Mouse (Mus musculus): ENCODE measurements at regions not wholly inside any gene's neighbourhood (a gene's known extent, or its start where the extent isn't known, plus 50 kb on each side); places are given as distances from the start of the nearest gene placed in this dataset.

DNA sequence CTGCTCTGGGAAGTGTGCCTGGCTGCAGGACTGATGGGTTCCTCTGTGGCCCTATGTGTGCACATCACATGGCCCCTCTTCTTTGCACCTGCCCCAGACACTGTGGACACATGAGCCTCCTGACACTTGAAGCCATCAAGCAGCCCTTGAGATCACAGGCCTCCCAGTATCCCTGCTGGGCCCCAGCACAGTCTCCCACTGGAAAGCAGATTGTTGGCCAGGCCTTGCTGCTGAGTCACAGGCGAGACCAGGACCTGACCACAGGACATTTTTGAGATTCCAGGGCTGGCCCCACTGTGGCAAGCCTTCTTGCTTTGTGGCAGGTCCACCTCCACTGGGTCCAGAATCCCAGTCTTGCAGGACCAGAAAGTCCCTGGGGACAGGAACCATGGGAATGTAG lies 105.5 kb upstream of the Ccnd1 start:
- no peak for DNase-seq (ENCODE audit: low spot score in 2 of 2)

DNA sequence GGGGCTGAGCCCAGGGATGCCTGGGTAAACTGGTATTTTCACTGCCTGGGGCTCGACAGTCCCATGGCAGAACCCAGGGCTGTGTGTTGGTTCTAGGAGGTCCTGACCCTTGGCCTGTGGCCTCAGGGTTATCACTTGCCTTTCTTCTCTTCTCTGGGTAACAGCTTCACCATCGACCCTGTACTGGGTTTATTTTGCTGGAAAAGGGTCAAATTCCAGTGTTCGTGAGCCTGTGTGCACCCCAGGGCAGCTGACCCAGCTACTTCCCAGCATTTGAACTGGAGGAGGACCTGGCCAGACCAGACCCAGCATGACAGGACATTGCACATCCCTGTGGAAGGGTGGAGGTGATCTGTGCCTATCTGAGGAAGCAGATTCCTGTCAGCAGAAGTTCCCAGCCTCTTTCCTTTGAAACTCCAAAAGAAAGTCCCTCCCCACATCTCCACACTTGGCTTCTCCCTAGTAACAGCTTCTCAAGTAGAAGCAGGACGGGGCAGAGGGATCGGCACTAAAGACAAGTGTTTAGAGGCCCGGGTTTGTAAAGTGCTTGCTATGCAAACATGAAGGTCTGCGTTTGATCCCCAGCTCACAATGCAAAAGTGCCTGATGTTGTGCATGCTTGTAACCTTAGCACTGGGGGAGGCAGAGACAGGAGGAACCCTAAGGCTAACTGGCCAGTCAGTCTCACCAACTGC lies 103.9 kb upstream of the Ccnd1 start:
- no peak for DNase-seq (ENCODE audit: low spot score in 2 of 2)

DNA sequence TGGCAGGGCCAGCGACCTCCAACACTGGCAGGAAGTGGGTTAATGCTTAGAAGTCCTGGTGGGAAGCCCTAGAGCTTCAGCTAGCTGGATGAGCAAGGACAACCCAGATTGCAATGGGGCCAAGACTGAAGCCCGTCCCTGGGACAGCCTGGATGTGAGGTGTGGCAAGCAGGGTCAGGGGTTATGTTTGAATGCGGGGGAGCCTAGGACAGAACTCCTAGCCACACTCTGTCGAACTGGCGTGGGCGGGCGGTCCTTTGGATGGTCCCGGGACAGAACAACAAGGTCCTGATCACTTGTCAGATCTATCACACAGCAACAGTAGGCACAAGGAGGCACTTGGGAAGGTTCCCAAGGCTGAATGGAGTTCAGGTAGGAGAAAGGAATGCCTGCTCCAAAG lies 101.1 kb upstream of the Ccnd1 start:
- no peak for DNase-seq (ENCODE audit: low spot score in 2 of 2)

DNA sequence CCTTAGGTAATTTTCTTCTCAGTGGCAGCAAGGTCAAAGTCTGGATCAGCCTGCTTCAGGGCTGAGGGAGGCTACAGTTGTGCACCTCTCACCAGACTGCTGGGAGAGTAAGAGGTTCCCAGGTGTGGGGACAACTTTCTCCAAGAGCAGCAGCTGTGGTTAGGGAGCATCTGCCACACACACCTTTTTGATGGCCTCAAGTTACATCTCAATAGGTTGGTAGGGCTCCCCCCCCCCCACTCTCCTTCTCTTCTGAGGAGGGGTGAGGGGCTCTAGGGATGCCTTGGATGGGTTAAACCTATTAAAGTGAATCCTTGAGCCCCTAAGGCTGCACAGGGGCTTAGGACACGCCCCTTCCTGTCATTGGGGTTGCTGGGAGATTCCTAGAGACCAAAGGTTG lies 94.7 kb upstream of the Ccnd1 start:
- DNase-seq (ENCODE audit: low spot score in 2 of 2) = no peak

DNA sequence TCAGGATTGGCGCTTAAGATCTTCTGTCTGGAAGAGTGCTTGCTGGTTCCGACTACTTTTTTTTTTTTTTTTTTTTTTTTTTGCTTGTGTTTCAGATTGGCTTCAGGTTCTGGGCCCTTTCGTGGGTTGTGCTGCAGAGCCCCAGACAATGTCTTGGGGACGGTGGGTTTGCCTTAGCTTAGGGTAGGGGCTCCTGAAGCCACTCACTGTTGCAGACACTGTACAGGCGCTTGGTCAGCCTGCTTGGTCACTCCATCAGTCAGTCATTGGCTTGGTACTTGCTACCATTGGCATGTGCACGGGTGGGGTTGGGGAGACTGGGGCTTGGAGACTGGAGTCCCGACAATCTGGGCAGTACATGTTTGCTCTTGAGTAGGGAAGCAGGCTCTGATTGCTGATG lies 91.5 kb upstream of the Ccnd1 start:
- DNase-seq (ENCODE audit: low spot score in 2 of 2) = no peak

DNA sequence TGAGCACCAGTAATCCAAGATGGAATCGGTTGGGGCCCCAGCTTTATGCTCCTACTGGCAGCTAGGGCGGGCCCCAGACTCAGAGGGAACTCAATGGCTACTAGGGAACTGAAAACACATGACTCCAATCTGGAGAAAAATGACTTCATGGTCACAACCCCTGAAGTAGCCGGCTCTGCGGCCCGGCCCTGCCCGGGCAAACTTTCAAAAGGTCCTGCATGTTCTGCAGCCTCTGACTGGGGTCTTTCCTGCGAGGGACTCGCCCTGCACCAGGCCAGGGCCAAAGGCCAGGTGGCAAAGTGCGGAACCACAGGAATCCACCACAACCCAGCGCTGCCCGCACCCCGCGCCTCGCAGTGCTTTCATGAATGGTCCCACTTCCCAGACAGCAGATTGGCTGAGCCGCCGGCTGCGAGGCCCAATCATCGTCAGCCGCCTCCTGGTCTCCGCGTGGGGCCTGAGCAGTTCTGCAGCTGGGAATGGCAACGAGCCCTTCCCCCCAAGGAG lies 91.0 kb upstream of the Ccnd1 start:
- DNase-seq (ENCODE audit: low spot score in 2 of 2) = peak; percentile 44 to 79

DNA sequence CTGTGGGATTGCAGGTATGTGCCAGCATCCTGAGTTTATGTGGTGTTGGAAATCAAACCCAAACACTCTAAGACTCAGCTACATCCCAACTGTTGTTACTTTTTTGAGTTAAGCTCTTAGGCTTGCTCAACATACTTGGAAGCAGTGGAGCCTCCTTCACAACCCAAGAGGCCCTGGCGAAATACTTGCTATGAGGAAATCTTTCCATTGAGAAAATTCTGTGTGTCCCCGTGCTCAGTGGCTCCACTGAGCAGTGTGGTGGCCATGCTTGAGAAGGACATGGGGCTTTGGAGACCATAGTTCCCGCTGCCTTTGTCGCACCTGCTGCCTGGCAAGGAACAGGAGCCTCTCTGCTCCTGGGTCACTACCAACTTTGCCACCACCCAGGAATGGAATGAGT lies 89.9 kb upstream of the Ccnd1 start:
- no peak for DNase-seq (ENCODE audit: low spot score in 2 of 2)

DNA sequence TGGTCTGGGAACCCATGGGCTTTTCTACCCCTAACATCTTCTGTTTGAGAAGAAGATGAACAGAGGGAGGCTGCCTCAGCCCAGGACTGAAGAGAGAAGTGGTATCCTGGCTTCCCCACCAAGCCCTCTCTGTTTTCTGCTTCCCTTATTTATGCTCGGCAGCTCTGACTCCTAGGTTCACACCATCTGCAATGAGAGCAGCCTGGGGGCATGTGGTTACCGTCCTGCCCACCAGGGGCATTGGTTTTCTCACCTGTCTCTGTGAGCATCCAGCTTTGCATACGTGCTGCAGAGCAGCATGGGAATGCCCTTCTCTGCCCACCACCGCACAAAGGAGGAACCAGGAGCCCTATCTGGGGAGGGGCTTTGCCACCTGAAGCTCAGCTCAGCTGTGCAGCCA lies 89.4 kb upstream of the Ccnd1 start:
- no peak for DNase-seq (ENCODE audit: low spot score in 2 of 2)

DNA sequence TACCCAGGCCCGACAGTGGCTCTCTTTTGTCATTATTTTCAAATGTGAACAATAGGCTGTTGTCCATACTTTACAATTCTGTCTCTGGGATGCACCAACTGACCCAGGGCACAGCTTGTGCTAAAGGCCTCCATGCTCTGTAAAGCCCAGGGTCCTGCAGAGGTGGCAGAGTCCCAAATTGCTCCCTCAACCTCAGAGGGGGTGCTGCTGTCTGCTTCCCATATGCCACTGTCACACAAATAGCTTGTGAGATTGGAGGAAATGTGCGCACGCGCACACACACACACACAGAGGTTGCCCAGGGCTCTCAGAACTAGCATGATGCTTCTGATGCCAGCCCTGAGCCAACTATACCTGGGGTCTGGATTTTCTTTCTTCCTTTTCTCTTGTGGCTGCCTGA lies 87.3 kb upstream of the Ccnd1 start:
- no peak for DNase-seq (ENCODE audit: low spot score in 2 of 2)

DNA sequence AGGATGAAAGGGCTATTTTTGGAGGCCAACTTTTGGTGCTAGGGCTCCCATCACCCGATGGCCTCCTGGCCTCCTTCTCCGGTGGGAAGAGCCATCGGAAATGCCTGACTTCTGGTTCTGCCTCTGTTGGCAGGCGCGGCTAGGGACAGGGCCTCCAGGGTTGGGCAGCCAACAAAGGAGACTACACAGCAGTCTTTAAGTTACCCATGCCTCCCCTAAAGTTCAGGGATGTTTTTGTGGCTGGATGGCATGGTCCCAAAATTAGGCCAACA lies 86.2 kb upstream of the Ccnd1 start:
- DNase-seq (ENCODE audit: low spot score in 2 of 2) = no peak

DNA sequence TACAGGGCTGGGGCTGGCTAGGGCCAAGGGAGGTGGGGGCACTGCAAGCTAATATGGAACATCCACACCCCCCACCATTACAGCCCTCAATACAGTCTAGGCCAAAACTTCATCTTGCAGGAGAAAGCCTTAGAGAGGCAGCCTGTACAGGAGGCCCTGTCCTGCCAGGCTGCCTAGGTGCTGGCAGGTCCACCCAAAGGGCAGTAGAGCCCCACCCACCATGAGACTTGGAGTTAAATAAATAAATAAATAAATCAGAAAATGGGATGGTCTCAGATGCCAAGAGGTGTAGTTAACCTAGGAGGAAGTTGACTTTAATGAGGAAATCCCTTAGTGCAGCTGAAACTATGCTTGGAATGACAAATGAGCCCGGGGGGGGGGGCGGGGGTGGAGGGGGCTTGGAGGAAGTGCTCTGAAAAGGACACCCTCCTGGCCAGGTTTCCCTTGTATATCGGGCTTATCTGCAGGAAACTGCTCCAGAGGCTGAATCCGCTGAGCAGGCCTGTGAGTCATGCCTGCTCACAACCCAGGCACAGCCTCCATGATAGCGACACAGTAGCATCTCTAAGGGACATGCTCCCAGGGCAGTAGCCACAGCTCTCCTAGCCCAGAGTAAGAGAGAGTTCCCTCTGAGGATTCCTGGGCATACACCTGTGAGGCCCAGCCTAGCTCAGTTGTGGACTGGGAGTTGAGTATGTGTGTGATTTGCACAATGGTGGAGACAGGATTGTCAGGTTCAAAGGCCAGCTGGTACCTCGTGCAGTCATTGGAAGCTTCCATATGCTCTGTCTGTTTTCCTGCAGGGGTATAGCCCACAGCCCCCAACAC lies 85.7 kb upstream of the Ccnd1 start:
- DNase-seq (ENCODE audit: low spot score in 2 of 2) = no peak

DNA sequence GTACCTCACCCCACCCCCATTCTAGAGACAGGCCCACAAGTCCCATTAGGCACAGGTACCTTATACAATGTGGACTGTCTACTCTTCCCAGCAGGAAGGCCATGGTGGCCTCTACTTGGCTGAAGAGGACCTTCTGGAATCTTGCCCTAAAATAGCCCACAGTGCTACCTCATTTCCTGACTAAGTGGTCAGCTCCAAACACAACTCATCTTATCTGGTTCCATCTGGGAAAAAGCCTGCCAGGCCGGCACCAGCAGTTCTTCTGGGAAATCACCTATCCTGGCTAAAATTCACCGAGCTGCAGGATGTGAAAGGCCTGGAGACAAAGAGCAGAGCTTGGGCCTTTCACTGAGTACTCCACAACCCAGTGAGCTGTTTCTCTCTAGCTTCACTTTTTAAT lies 84.9 kb upstream of the Ccnd1 start:
- no peak for DNase-seq (ENCODE audit: low spot score in 2 of 2)

DNA sequence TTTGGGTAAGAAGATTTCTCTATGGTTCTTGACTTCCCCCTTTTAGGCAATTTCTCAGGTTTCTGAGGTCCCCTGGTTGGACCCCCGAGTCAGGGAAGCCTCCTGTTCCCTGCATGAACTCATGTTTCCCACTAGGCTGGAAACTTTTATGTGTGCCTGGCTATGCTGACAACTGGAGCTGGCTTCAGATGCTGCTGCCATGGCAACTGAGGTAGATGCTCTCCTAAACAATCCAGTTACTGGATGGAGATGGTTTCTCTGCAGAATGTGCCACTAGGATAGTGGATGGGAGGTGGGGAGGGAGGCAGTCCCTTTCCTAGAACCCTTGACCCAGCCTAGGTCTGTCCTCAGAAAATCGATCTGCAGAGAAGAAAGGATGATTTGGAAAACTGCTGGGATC lies 79.4 kb upstream of the Ccnd1 start:
- DNase-seq (ENCODE audit: low spot score in 2 of 2) = no peak

DNA sequence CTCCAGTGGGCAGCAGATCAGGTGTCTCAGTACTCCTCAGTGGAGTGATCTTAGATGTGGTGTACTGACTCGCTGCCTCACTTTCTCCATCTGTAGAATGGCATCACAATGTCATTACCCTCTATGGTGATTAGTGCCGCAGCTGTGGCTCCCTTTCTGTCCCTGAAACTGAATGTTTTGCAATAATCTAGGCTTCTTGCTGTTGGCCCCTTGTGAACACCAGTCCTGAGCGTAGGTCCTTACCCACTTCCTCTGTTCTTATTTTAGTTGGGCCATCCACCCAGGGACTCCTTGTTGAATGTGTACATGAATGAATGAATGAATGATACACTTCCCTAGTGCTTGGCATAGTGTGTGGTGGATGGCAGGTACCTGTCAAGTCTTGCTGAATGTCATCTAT lies 78.4 kb upstream of the Ccnd1 start:
- no peak for DNase-seq (ENCODE audit: low spot score in 2 of 2)

DNA sequence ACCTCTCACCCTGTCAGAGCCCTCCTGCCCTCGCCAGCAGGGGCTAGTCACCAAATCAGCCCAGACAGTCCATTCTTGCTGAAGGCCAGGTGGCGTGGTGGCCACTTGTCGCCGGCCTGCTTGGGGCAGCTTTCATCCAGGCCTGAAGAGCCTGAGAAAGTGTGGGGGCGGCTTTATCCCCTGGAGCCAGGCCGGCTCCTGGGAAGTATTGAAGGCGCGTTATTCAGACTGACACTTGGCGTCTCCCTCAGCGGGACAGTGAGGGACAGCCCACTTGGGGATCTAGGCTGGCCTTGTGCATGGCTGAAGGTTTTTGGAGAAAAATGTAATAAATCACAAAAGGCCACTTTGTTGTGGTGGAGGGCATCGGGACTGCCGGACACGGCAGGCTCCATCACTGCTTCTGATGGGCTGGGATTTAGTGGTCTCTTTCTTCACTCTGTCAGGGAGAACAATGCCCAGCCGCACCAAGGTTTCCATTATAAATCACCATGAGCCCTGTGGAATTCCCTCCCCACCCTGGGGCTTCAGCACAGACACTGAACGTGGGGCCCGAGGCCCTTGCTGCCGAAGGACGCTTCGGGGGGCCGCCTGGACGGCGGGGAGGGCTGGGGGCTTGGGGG lies 75.8 kb upstream of the Ccnd1 start:
- no peak for DNase-seq (ENCODE audit: low spot score in 2 of 2)

DNA sequence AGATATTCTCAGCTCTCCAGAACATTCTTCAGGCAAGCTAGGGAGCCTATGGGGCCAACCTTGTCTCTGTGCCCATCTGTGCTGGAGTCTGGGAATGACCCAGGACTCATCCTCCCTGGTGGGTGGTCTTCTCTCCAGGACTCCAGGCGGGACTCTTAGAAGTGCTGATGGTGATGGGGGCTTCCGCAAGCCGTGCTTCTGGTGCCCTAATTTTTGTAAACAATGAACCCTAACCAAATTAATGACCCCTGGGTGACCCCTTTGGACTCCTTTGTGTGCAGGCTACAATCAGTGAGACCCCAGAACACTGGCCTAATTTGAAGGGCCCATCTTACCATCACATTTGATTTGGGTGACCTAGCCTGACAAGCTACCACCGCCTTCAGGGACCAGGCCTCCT lies 71.0 kb upstream of the Ccnd1 start:
- no peak for DNase-seq (ENCODE audit: low spot score in 2 of 2)

DNA sequence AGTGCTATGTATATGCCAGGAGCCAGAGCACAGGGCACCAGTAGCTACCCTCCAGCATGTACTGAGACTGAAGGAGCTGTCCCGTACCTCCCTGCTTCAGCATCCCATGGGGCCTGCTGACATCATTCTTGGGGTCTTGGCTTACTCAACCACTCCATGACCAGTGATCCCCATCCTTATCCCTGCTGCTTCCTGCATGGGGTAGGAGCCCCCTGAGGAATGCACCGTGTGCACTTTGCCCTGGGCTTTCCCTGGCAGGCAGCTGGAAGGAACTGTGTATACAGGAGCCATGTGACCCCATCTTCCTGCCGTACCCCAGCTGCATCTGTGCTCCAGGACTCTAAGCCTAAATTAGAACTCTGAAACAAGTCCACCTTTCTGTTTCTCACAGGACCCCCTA lies 70.3 kb upstream of the Ccnd1 start:
- DNase-seq (ENCODE audit: low spot score in 2 of 2) = no peak

DNA sequence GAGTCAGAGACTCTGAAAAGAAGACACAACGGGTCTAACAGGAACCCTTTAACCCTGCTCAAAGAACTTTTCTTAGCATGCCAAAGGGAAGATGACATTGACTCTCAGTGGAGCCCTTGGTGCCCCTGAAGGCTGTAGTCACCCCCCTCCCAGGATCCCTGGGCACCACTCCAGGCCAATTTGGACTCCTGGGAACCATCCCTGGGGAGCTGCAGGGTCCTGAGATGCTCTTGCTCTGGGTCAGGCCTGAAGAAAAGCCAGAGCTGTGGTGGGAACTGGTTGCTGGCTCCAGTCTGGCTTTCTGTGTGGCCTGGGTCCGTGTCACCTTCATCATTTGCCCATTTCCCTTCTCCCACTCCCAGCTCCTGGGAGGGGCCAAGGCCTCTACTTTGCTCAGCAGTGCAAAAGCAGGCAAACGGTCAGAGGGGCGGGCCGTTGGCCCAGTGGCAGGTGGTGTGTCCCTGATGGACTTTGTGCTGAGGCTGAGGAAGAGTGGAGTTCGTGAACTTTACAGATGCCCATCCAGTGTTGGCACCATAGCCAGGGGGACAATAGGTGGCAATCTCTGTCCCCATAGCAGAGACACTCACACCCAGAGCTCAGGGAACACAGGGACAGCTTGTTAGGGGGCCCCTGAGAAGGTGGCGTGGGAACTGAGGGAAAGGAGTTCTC lies 69.1 kb upstream of the Ccnd1 start:
- no peak for DNase-seq (ENCODE audit: low spot score in 2 of 2)

DNA sequence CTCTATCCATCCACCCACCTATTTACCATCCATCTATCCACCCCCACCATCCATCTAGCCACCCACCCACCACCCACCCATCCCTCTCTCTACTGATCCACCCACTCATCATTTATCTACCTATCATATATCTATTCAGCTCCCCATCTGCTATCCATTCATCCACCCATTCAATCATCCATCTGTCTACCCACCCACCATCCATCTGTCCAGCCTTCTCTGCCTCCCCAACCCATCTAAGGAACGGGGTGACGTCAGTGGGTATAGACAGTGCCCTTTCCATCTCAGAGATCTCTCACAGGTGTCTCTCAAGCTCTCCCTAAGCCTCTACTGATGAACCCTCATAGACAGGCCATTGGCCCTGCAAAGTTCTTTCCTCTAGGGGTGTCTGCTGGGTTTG lies 67.5 kb upstream of the Ccnd1 start:
- no peak for DNase-seq (ENCODE audit: low spot score in 2 of 2)

DNA sequence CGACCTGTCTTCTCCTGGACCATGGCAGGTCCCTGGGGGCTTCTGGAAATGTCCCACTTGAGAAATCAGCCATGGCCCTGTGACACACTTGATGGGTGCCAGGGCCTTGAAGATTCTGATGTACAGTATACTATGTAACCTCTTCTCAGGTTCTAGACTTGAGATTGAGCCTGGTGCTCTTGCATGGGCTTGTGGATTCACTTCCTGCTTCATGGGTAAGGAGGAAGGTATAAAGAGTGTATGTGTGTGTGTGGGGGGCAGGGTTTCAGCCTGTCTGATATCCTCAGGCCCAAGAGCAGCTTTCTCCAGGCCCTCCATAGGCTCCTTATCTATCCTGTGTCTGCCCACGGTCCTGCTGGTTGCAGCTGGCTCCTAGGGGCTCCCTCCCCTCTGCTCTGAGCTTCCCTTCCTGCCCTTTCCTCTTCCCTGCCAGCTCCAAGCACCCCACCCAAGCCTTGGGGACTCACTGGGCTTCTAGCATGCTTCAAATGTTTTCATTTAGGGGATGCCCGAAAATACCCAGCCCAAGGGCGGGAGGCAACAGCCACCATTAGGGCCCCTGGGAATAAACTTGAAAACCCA lies 61.9 kb upstream of the Ccnd1 start:
- no peak for DNase-seq (ENCODE audit: low spot score in 2 of 2)

DNA sequence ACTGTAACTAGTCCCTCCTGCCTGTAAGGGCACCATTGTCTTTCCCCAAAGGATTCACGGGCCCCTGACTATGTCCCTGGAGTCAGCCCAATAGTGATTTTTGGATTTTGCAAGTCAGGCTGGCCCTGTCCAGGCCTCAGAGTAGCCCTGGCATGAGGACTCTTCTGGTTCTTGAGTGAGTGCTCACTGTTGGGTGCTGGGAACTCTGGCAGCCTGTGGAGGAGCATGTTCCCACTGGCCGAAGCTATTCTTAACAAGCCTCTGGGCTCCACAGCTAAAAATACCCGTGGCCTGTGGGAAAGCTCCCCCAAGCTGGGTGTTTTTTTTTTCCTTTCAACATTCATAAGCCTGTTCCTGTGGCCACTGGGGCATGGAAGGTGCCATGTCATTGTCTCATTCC lies 60.0 kb upstream of the Ccnd1 start:
- peak in 1 of 2 experiments; percentile 4 for DNase-seq (ENCODE audit: low spot score in 2 of 2)

DNA sequence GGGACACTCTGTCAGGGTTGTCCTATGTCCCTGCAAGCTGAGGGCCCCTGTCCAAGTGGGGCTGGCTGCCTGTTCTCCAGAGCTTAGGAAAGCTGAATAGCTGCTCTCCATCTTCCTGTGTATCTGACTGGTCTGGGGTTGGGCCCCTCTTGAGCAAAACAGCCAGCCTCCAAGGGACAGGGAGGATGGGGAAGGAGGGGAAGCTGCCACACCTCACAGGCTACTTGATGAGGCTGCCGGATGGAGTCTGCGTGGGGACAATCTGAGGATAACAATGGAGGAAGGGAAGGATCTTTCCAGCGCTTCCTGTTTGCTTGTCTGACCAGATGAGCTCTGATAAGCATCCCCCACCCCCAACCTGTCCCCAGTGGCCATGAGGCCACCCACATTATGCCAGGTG lies 57.1 kb upstream of the Ccnd1 start:
- no peak for DNase-seq (ENCODE audit: low spot score in 2 of 2)

Data from left cerebral cortex, adult 9 months (tissue).